8 mouse cellular contexts compared by ENCODE assay signal in genomic region chrX:7898880-7899874, GRCm38 (mm10). TPM values are rescaled to one million over a fixed set of nuclear protein-coding genes. Genes with fewer than 3 reads are reported as not detected.
DNase-seq lines count a peak whose midpoint lies in the region; ATAC-seq lines count a peak whose summit lies in the region.

TSS of gene Pqbp1 (minus strand) at chrX:7899269.
TSS of gene Timm17b (plus strand) at chrX:7899357.

- WGBS in hindbrain, embryonic 12.5 days, result 19% methylated on average over 62 of the region's 62 CpGs

- peaks cover 15% of the 10 kb centered on the region for H3K36me3 ChIP-seq in hindbrain, embryonic 12.5 days

- peaks cover 8% of the 10 kb centered on the region for H3K4me1 ChIP-seq in hindbrain, embryonic 12.5 days

- peak; percentile 99 for ATAC-seq in hindbrain, embryonic 12.5 days (ENCODE audit: low FRiP score)

- peak within 1 kb of the TSS; percentile 53 for H3K9ac ChIP-seq in hindbrain, embryonic 12.5 days

- H3K27ac ChIP-seq in hindbrain, embryonic 12.5 days, result peak within 1 kb of the TSS; percentile 86

- peak within 1 kb of the TSS; percentile 53 for H3K4me3 ChIP-seq in hindbrain, embryonic 12.5 days

- no peaks in the 10 kb centered on the region for H3K9me3 ChIP-seq in hindbrain, embryonic 12.5 days (replicated peaks)

- H3K4me2 ChIP-seq in hindbrain, embryonic 12.5 days (replicated peaks), result peak within 1 kb of the TSS; percentile 62

- peak; percentile 91 for DNase-seq in NIH3T3 (ENCODE audit: low read depth)
- peak; percentile 88 to 93 for DNase-seq in cerebellum, postnatal 10 days
- DNase-seq in frontal cortex, postnatal 10 days (ENCODE audit: low spot score in 2 of 2), result peak; percentile 86
- peak; percentile 83 to 91 for DNase-seq in layer of hippocampus, postnatal 14 days (ENCODE audit: low spot score in 2 of 2)
- DNase-seq in lung, postnatal 14 days, result peak; percentile 86
- DNase-seq in retina, adult 2 months (ENCODE audit: low read depth, low spot score), result peak; percentile 78
- DNase-seq in thymus, postnatal 36 days, result peak; percentile 79 to 89

- H3K27me3 ChIP-seq in hindbrain, embryonic 12.5 days, result no peaks in the 10 kb centered on the region

RNA-seq across cellular contexts. Expression of gene Pqbp1, which starts in this region (rescaled TPM):
- 172 and 178 TPM in 2 replicates for polyA plus RNA-seq in hindbrain, embryonic 12.5 days (2016; fragmentation: Nextera tagmentation; extraction: Ambion mirVana)
- total RNA-seq in layer of hippocampus, postnatal 14 days (2021), result 10 to 100 TPM; 72.6 to 80.1 TPM

RNA-seq across cellular contexts. Expression of gene Timm17b, which starts in this region (rescaled TPM):
- 138 and 144 TPM in 2 replicates for polyA plus RNA-seq in hindbrain, embryonic 12.5 days (2016; fragmentation: Nextera tagmentation; extraction: Ambion mirVana)
- 10 to 100 TPM; 20.8 to 23.9 TPM for total RNA-seq in layer of hippocampus, postnatal 14 days (2021)

Comparison
In these comparisons a context has a peak if more than half of its experiments do, and no peak if none do; other contexts are left out.
1. Peak in every context shown above with its lines: DNase-seq, ATAC-seq, H3K4me3 ChIP-seq and H3K27ac ChIP-seq.